Mouse (Mus musculus) limb, embryonic 13.5 days (tissue): Measurements from ENCODE around the gene Rbfox1. TPM values are rescaled to one million over a fixed set of nuclear protein-coding genes. Genes with fewer than 3 reads are reported as not detected.

Experiments
- ATAC-seq: fragments of 200-750 bp; cut with Nextera tagmentation; 2 replicates; pipeline ENCODE4 v1.8.0; 2017; ENCODE audit warnings: low read depth, moderate number of reproducible peaks, moderate TSS enrichment; ENCODE audit not compliant: low FRiP score
- H3K27ac ChIP-seq: fragments of 300-500 bp; sonication (generic); 2 replicates; pipeline ENCODE4 v1.5.1; 2015; ENCODE audit warnings: inconsistent platforms, mild to moderate bottlenecking, moderate library complexity
- H3K27me3 ChIP-seq: fragments of 300-500 bp; sonication (generic); 2 replicates; pipeline ENCODE4 v1.6.1; 2015; ENCODE audit warnings: mild to moderate bottlenecking, inconsistent platforms
- H3K36me3 ChIP-seq: fragments of 300-500 bp; sonication (generic); 2 replicates; pipeline ENCODE4 v1.6.1; 2015; ENCODE audit warnings: inconsistent platforms, mild to moderate bottlenecking, moderate library complexity
- H3K4me1 ChIP-seq: fragments of 300-500 bp; sonication (generic); 2 replicates; pipeline ENCODE4 v1.6.1; 2015; ENCODE audit warnings: inconsistent platforms
- H3K4me2 ChIP-seq: fragments of 300-500 bp; sonication (generic); replicated peaks from 2 replicates; pipeline ENCODE4 v1.6.1; 2015; ENCODE audit warnings: inconsistent platforms, mild to moderate bottlenecking, moderate library complexity
- H3K4me3 ChIP-seq: fragments of 300-500 bp; sonication (generic); 2 replicates; pipeline ENCODE4 v1.5.1; 2015; ENCODE audit warnings: moderate library complexity, mild to moderate bottlenecking, inconsistent platforms
- H3K9ac ChIP-seq: fragments of 300-500 bp; sonication (generic); 2 replicates; pipeline ENCODE4 v1.6.1; 2015; ENCODE audit warnings: mild to moderate bottlenecking, inconsistent platforms
- H3K9me3 ChIP-seq: fragments of 300-500 bp; sonication (generic); 2 replicates; pipeline ENCODE4 v1.6.1; 2016; ENCODE audit warnings: inconsistent platforms
- WGBS: fragments of 180-500 bp; shearing (Covaris S2); methylation state at CpG from one replicate; pipeline ENCODE4 v1.1.7; 2015; 5-methylcytosine and 5-hydroxymethylcytosine counted together
- polyA plus RNA-seq: library from polyadenylated mRNA; unstranded; fragments of >200 nt; fragmentation: Nextera tagmentation; extraction: Ambion mirVana; gene quantifications from 2 replicates; pipeline ENCODE4 v1.2.1, GENCODE M21; 2015

Rbfox1 gene
- polyA plus RNA-seq, 1 experiment from 2014 or later: 4.1 TPM

- Histone ChIP-seq H3K9me3 (no peaks in the 10 kb centered on the region), H3K4me1 (peaks cover 23% of the 10 kb centered on the region), H3K36me3 (no peaks in the 10 kb centered on the region), H3K27me3 (no peaks in the 10 kb centered on the region), H3K4me3 (peak overlapping the region; percentile 18), H3K27ac (peak overlapping the region; percentile 63), H3K9ac (0 out of 2 replicates have a peak overlapping the region, but pooled peaks have one; percentile 8), H3K4me2 (peak overlapping the region; percentile 53)
- ATAC-seq: peak; percentile 84
- WGBS: 7% methylated on average over 8 of the region's 8 CpGs
These were observed 1265.1 kb downstream of the Rbfox1 start for GRCm38 (mm10) chr16:7150201-7150791.

- ATAC-seq: no peak
- no peak overlapping the region for H3K4me2 ChIP-seq
- no peaks in the 10 kb centered on the region for H3K27me3 ChIP-seq
- peaks cover 23% of the 10 kb centered on the region for H3K4me1 ChIP-seq
- no peak overlapping the region for H3K27ac ChIP-seq
- 86% methylated on average over 4 of the region's 4 CpGs for WGBS
- H3K9me3 ChIP-seq: no peaks in the 10 kb centered on the region
- H3K9ac ChIP-seq: no peak overlapping the region
- no peak overlapping the region for H3K4me3 ChIP-seq
- no peaks in the 10 kb centered on the region for H3K36me3 ChIP-seq
These were observed 1267.2 kb downstream of the Rbfox1 start for GRCm38 (mm10) chr16:7152401-7152800.

GRCm38 (mm10) chr16:7154671-7155070 lies 1269.5 kb downstream of the Rbfox1 start:
- 85% methylated on average over 3 of the region's 3 CpGs for WGBS

GRCm38 (mm10) chr16:7158856-7159826 lies 1274.0 kb downstream of the Rbfox1 start:
- no peak for ATAC-seq
- Histone ChIP-seq H3K4me3 (no peak overlapping the region), H3K27ac (no peak overlapping the region), H3K9ac (no peak overlapping the region), H3K36me3 (no peaks in the 10 kb centered on the region), H3K4me2 (no peak overlapping the region), H3K27me3 (no peaks in the 10 kb centered on the region), H3K4me1 (peaks cover 6% of the 10 kb centered on the region), H3K9me3 (no peaks in the 10 kb centered on the region)
- WGBS: 68% methylated on average over 8 of the region's 8 CpGs

More at GRCm38 (mm10) chr16:7154671-7155070, 1269.5 kb downstream of the Rbfox1 start:
- Histone ChIP-seq H3K4me2 (no peak overlapping the region), H3K4me1 (peaks cover 13% of the 10 kb centered on the region), H3K4me3 (no peak overlapping the region), H3K9me3 (no peaks in the 10 kb centered on the region), H3K36me3 (no peaks in the 10 kb centered on the region), H3K9ac (no peak overlapping the region), H3K27me3 (no peaks in the 10 kb centered on the region), H3K27ac (no peak overlapping the region)
- no peak for ATAC-seq

- Histone ChIP-seq H3K9ac (no peak overlapping the region), H3K27ac (no peak overlapping the region), H3K4me1 (peaks cover 9% of the 10 kb centered on the region), H3K9me3 (no peaks in the 10 kb centered on the region), H3K27me3 (no peaks in the 10 kb centered on the region), H3K4me2 (no peak overlapping the region), H3K4me3 (no peak overlapping the region), H3K36me3 (no peaks in the 10 kb centered on the region)
- no peak for ATAC-seq
- WGBS: 60% methylated on average over 6 of the region's 6 CpGs
These were observed 1274.7 kb downstream of the Rbfox1 start for GRCm38 (mm10) chr16:7159827-7160217.

GRCm38 (mm10) chr16:7162168-7162567 lies 1277.0 kb downstream of the Rbfox1 start:
- no peak for ATAC-seq
- Histone ChIP-seq H3K4me3 (no peak overlapping the region), H3K4me1 (peaks cover 9% of the 10 kb centered on the region), H3K36me3 (no peaks in the 10 kb centered on the region), H3K9me3 (no peaks in the 10 kb centered on the region), H3K4me2 (no peak overlapping the region), H3K27ac (no peak overlapping the region), H3K9ac (no peak overlapping the region), H3K27me3 (no peaks in the 10 kb centered on the region)
- WGBS: 86% methylated on average over 4 of the region's 4 CpGs

- Histone ChIP-seq H3K4me2 (no peak overlapping the region), H3K4me1 (peaks cover 9% of the 10 kb centered on the region), H3K9ac (no peak overlapping the region), H3K9me3 (no peaks in the 10 kb centered on the region), H3K27ac (no peak overlapping the region), H3K27me3 (no peaks in the 10 kb centered on the region), H3K36me3 (no peaks in the 10 kb centered on the region), H3K4me3 (no peak overlapping the region)
- 0 out of 2 replicates have a peak, but pooled peaks have one; percentile 15 for ATAC-seq
- 45% methylated on average over 4 of the region's 4 CpGs for WGBS
These were observed 1278.5 kb downstream of the Rbfox1 start for GRCm38 (mm10) chr16:7163688-7164087.

GRCm38 (mm10) chr16:7164153-7164737 lies 1279.1 kb downstream of the Rbfox1 start:
- H3K9me3 ChIP-seq: no peaks in the 10 kb centered on the region
- no peak overlapping the region for H3K9ac ChIP-seq
- ATAC-seq: 0 out of 2 replicates have a peak, but pooled peaks have one; percentile 48
- no peaks in the 10 kb centered on the region for H3K27me3 ChIP-seq
- H3K4me1 ChIP-seq: peaks cover 9% of the 10 kb centered on the region
- H3K4me2 ChIP-seq: no peak overlapping the region
- H3K36me3 ChIP-seq: no peaks in the 10 kb centered on the region
- no peak overlapping the region for H3K4me3 ChIP-seq
- H3K27ac ChIP-seq: no peak overlapping the region
- 34% methylated on average over 8 of the region's 8 CpGs for WGBS

GRCm38 (mm10) chr16:7175960-7176359 lies 1290.8 kb downstream of the Rbfox1 start:
- Histone ChIP-seq H3K9me3 (no peaks in the 10 kb centered on the region), H3K4me1 (no peaks in the 10 kb centered on the region), H3K9ac (no peak overlapping the region), H3K4me2 (no peak overlapping the region), H3K27me3 (no peaks in the 10 kb centered on the region), H3K4me3 (no peak overlapping the region), H3K36me3 (no peaks in the 10 kb centered on the region), H3K27ac (no peak overlapping the region)
- ATAC-seq: no peak
- 93% methylated on average over 2 of the region's 2 CpGs for WGBS

GRCm38 (mm10) chr16:7187788-7188187 lies 1302.6 kb downstream of the Rbfox1 start:
- H3K9me3 ChIP-seq: no peaks in the 10 kb centered on the region
- no peaks in the 10 kb centered on the region for H3K36me3 ChIP-seq
- no peak overlapping the region for H3K9ac ChIP-seq
- H3K27ac ChIP-seq: no peak overlapping the region
- H3K4me1 ChIP-seq: peaks cover 16% of the 10 kb centered on the region
- 28% methylated on average over 2 of the region's 2 CpGs for WGBS
- H3K27me3 ChIP-seq: no peaks in the 10 kb centered on the region
- no peak overlapping the region for H3K4me2 ChIP-seq
- no peak overlapping the region for H3K4me3 ChIP-seq
- peak; percentile 72; the same call in 1 of the 2 replicates for ATAC-seq

- no peak overlapping the region for H3K27ac ChIP-seq
- H3K4me2 ChIP-seq: no peak overlapping the region
- H3K4me1 ChIP-seq: no peaks in the 10 kb centered on the region
- no peaks in the 10 kb centered on the region for H3K9me3 ChIP-seq
- no peaks in the 10 kb centered on the region for H3K36me3 ChIP-seq
- H3K9ac ChIP-seq: no peak overlapping the region
- no peak overlapping the region for H3K4me3 ChIP-seq
- no peaks in the 10 kb centered on the region for H3K27me3 ChIP-seq
- no peak for ATAC-seq
- 57% methylated on average over 5 of the region's 5 CpGs for WGBS
These were observed 1308.4 kb downstream of the Rbfox1 start for GRCm38 (mm10) chr16:7193535-7193934.

- Histone ChIP-seq H3K36me3 (no peaks in the 10 kb centered on the region), H3K4me2 (no peak overlapping the region), H3K9ac (no peak overlapping the region), H3K27me3 (no peaks in the 10 kb centered on the region), H3K4me1 (no peaks in the 10 kb centered on the region), H3K9me3 (no peaks in the 10 kb centered on the region), H3K4me3 (no peak overlapping the region), H3K27ac (no peak overlapping the region)
- no peak for ATAC-seq
- WGBS: 83% methylated on average over 5 of the region's 5 CpGs
These were observed 1312.8 kb downstream of the Rbfox1 start for GRCm38 (mm10) chr16:7197953-7198352.
